Mouse (Mus musculus) urinary bladder, postnatal 36 days (tissue): ENCODE data around the gene Atf6.

Experiments used
- DNase-seq, 2 experiments: peaks; one replicate each; pipeline ENCODE4 v3.0.0; 2022; ENCODE audit warnings: low spot score in 2 of 2, mixed read lengths in 1 of 2

The Atf6 gene

GRCm38 (mm10) chr1:170845448-170846307 lies 21.9 kb downstream of the Atf6 start:
- no peak for DNase-seq

- DNase-seq = no peak
Measured at GRCm38 (mm10) chr1:170844380-170844779, 23.2 kb downstream of the Atf6 start.

GRCm38 (mm10) chr1:170839685-170840084 lies 27.9 kb downstream of the Atf6 start:
- no peak for DNase-seq

- no peak for DNase-seq
Measured at GRCm38 (mm10) chr1:170834756-170835155, 32.8 kb downstream of the Atf6 start.

DNA sequence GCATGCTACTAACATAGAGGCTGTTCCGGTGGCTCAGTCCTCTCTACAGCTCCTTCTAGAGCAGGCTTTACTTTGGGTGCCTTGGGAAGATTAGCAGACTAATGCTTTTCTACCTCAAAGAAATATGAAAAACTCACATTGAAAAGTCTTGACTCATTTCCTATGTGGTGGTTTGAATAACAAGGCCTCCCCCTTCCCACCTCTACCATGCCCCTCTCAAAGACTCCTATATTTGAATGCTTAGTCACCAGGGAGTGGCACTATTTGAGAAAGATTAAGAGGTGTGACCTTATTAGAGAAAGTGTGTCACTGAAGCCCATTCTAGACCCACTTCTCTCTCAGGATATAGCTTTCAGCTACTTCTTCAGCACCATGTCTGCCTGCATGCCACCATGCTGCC lies 37.8 kb downstream of the Atf6 start:
- DNase-seq = no peak

- no peak for DNase-seq
Measured at GRCm38 (mm10) chr1:170829344-170829743, 38.2 kb downstream of the Atf6 start.

GRCm38 (mm10) chr1:170820103-170820814 lies 47.3 kb downstream of the Atf6 start:
- DNase-seq = no peak

GRCm38 (mm10) chr1:170815287-170816004 lies 52.1 kb downstream of the Atf6 start:
- no peak for DNase-seq

DNA sequence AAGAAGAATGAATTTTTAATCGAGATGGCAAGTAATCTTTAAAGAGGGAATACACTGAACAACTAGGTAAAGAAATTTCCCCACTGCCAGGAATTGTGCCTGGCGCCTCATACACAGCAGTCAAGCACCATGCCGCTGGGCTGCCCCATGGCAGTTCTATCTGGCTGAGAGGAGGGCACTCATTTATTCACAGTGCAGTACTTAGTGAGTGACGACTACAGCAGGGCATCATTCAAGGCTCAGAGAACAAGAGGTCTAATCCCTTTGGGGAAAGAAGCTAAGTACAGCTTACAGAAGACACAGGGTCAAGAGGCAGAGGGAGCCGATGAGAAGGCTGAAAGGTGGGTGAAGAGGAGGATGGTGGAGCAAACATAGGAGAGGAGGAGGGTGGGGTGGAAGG lies 54.7 kb downstream of the Atf6 start:
- no peak for DNase-seq

DNA sequence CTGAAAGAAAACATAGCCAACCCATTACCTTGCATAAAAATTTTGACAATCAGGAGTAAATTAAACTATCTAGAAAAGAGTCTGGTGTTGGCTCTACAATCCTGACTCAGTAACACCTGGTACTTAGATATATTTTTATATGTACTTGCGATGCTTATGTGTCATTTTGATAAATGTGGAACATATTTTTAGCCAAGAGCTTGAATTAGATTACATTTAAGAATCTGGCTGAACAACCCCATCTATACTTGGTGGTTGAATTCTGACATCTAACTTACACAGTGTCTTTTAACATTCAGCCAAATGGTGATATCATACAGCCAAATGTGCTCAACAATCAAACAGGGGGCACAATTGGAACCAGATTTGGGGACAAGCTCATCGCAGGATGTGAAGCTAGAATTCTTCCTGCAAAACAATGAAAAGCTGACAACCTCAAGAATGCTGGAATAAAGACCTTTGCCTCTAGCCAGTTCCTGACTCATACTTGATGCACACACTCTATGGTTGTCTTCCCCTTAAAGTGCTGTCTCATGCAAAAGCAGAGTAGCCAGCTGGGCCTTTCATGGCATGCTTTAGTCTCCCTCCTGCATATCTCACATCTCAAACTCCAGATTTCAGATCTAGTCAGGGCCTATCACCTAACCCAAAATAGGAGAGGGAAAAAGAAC lies 59.8 kb downstream of the Atf6 start:
- no peak for DNase-seq

- no peak for DNase-seq
Measured at GRCm38 (mm10) chr1:170804721-170805120, 62.9 kb downstream of the Atf6 start.

- DNase-seq = no peak
Measured at GRCm38 (mm10) chr1:170802669-170803068, 64.9 kb downstream of the Atf6 start.

GRCm38 (mm10) chr1:170800694-170801093 lies 66.9 kb downstream of the Atf6 start:
- DNase-seq = no peak

DNA sequence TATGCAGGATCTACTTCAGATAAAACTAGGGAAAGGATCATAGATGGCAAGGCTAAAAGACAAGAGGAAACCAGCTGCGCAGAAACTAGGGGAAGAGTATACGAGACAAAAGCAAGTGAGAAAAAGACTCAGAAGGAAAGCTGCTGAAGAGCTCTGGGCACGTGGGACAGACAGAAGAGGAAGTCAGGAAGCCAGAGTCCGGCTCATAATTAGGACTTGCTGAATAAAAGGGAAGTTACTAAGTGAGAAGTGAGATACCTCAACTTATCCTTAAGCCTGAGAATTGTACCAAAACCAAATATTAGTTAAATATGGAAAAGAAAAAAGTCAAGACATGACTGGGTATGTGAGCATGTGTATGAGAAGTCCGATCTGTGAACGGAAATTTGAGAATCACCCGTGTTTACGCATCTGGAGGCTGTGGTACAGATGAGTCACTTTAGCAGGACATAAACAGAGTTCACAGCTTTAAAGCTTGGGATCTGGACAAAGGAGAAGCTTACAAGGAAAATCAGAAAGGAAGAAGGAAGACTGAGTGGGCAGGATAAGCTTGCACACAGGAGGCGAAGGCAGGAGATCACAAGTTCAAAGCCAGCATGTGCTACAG lies 71.7 kb downstream of the Atf6 start:
- DNase-seq = no peak

DNA sequence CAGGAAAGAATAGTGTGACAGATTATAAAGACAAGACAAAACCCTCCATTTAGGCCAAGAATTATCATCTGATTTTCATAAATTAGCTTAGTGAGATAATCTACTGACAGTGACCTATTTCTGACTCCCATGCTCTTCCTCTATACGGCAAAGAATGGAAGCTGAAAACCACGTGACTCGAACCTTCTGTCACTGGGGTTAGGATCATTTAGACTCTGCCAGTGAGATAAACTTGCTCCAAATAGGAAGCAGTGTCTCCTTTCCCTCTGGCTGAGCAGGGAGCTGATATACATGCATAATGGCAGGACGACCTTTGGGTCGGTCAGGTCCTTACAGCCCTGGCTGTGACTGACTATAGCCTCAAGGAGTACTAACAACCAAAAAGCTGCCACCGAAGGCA lies 76.0 kb downstream of the Atf6 start:
- DNase-seq = no peak

GRCm38 (mm10) chr1:170791001-170791400 lies 76.6 kb downstream of the Atf6 start:
- no peak for DNase-seq

DNA sequence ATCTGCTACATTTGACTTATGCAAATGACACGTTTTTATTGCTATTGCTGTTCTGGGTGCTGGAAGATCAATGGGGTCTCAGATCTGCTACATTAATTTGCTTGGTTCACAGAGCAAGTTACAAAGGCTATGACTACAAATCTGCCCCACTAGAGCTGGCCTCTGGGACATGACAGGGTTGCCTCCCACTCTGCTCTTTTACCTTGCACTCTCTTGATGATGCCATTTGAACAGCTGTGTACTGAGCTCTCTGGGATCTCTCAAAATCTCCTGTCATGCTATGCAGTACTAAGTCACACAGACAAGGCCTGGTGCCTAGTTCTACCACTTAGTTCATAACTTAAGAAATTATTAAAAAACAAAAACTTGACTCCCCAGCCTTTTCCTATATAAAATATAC lies 79.9 kb downstream of the Atf6 start:
- DNase-seq = no peak

DNA sequence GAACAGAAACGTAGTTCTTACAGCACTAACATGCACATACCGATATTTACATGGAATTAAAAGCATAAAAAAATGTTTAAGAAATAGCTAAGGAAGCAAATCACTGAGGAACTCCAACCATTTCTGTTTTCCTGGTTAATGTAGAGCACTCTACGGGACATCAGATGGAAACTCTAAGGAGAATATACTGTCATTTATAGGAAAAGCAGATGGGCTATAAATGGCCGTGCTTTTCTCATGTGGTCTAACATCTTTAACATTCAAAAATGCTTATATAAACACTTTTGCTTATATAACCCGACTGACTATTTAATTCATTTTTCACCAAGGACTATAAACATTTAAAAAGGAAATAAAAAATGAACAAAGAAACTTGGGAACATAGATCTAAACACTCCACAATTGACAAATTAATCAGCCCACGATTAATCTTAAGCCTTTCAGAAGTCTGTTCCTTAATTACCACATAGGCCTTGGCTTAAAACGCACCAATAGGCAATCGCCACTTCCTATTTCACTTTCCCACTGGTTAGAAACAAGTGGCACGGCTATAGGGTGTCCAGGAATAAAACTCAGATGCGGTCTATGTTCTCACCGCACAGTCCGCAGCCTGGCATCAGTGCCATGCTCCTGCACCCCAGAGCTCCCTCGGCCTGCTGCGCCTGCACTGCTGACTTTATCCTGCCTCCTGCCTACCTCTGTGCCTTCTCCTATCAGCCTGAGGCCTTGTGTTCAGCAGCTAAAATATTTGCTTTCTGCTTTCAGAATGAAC lies 80.8 kb downstream of the Atf6 start:
- no peak for DNase-seq

GRCm38 (mm10) chr1:170777688-170778087 lies 89.9 kb downstream of the Atf6 start:
- no peak for DNase-seq

GRCm38 (mm10) chr1:170774431-170774830 lies 93.1 kb downstream of the Atf6 start:
- no peak for DNase-seq

GRCm38 (mm10) chr1:170773506-170773905 lies 94.1 kb downstream of the Atf6 start:
- DNase-seq = no peak
